Mouse (Mus musculus): ENCODE data around the gene B4galnt1.

B4galnt1 gene

GRCm38 (mm10) chr10:127166771-127167613 lies 2.0 kb downstream of the B4galnt1 start:
- no peak for DNase-seq (ENCODE audit: extremely low read depth, insufficient read length, low spot score)

GRCm38 (mm10) chr10:127167614-127168192 lies 2.7 kb downstream of the B4galnt1 start:
- no peak for DNase-seq (ENCODE audit: extremely low read depth, insufficient read length, low spot score)

- DNase-seq (ENCODE audit: extremely low read depth, insufficient read length, low spot score), result no peak
Measured at GRCm38 (mm10) chr10:127170002-127170401, 5.0 kb downstream of the B4galnt1 start.

GRCm38 (mm10) chr10:127170837-127171272 lies 5.8 kb downstream of the B4galnt1 start:
- DNase-seq (ENCODE audit: extremely low read depth, insufficient read length, low spot score), result peak; percentile 45

- DNase-seq (ENCODE audit: extremely low read depth, insufficient read length, low spot score), result no peak
Measured at GRCm38 (mm10) chr10:127171631-127172200, 6.7 kb downstream of the B4galnt1 start.

- DNase-seq (ENCODE audit: extremely low read depth, insufficient read length, low spot score), result no peak
Measured at GRCm38 (mm10) chr10:127173148-127174065, 8.4 kb downstream of the B4galnt1 start.

- DNase-seq (ENCODE audit: extremely low read depth, insufficient read length, low spot score), result no peak
Measured at GRCm38 (mm10) chr10:127174170-127174569, 9.1 kb downstream of the B4galnt1 start.

- DNase-seq (ENCODE audit: extremely low read depth, insufficient read length, low spot score), result no peak
Measured at GRCm38 (mm10) chr10:127176228-127176627, 11.2 kb downstream of the B4galnt1 start.

- no peak for DNase-seq (ENCODE audit: extremely low read depth, insufficient read length, low spot score)
Measured at GRCm38 (mm10) chr10:127176756-127177155, 11.7 kb downstream of the B4galnt1 start.

GRCm38 (mm10) chr10:127177235-127177634 lies 12.2 kb downstream of the B4galnt1 start:
- no peak for DNase-seq (ENCODE audit: extremely low read depth, insufficient read length, low spot score)

GRCm38 (mm10) chr10:127177719-127178118 lies 12.7 kb downstream of the B4galnt1 start:
- no peak for DNase-seq (ENCODE audit: extremely low read depth, insufficient read length, low spot score)

- DNase-seq (ENCODE audit: extremely low read depth, insufficient read length, low spot score), result no peak
Measured at GRCm38 (mm10) chr10:127178286-127179027, 13.4 kb downstream of the B4galnt1 start.

GRCm38 (mm10) chr10:127179871-127180694 lies 15.1 kb downstream of the B4galnt1 start, which contains the start of gene Slc26a10:
Gene Slc26a10 (minus strand): TSS chr10:127180645.
- DNase-seq (ENCODE audit: extremely low read depth, insufficient read length, low spot score), result no peak

- no peak for DNase-seq (ENCODE audit: extremely low read depth, insufficient read length, low spot score)
Measured at GRCm38 (mm10) chr10:127180695-127181047, 15.6 kb downstream of the B4galnt1 start.

- no peak for DNase-seq (ENCODE audit: extremely low read depth, insufficient read length, low spot score)
Measured at GRCm38 (mm10) chr10:127181566-127181965, 16.5 kb downstream of the B4galnt1 start.

GRCm38 (mm10) chr10:127182624-127183023 lies 17.6 kb downstream of the B4galnt1 start:
- DNase-seq (ENCODE audit: extremely low read depth, insufficient read length, low spot score), result no peak

GRCm38 (mm10) chr10:127183759-127184158 lies 18.7 kb downstream of the B4galnt1 start:
- no peak for DNase-seq (ENCODE audit: extremely low read depth, insufficient read length, low spot score)

- DNase-seq (ENCODE audit: extremely low read depth, insufficient read length, low spot score), result no peak
Measured at GRCm38 (mm10) chr10:127185101-127185500, 20.1 kb downstream of the B4galnt1 start.

GRCm38 (mm10) chr10:127185506-127185905 lies 20.5 kb downstream of the B4galnt1 start:
- no peak for DNase-seq (ENCODE audit: extremely low read depth, insufficient read length, low spot score)
